Mouse (Mus musculus): ENCODE data around the gene Tspan9.

Gene Tspan9

DNA sequence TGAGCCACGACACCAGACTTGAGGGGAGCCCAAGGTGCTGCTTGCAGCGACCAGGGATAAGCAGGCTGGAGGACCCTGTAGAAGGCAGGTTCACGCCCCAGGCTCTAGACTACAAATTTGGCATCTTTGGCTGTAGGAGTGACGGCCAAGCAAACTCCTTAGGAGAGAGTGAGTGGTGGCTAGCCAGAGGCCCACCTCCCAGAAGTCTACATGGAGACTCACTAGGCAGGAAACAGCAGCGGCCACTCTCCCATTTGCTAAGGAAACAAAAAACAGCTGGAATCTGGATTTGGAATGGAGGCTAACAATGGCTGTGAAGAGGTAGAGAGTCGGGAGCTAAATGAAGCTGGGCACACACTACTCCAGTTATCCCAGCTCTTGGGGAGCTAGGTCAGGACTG, 104.8 kb downstream of the Tspan9 start:
- no peak for DNase-seq (ENCODE audit: low read depth, low spot score)

DNA sequence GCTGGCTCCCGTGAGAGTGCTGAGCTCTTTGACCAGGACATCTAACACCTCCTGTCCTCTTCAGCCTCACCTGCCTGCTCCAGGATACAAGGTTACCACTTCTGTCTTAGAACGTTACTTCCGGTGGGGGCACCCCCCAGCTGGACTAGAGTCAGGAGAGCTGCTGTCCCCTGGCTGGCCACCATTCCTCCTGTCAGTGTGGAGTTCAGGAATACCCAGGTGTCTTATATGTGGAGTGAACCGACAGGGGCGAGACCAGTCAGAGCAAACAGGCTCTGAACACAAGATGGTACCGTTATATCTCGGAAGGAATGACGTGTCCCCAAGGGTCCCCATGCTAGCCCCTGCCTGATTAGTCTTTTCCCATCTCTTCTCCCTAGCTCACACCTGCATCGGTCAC, 106.8 kb downstream of the Tspan9 start:
- DNase-seq (ENCODE audit: low read depth, low spot score): no peak

DNA sequence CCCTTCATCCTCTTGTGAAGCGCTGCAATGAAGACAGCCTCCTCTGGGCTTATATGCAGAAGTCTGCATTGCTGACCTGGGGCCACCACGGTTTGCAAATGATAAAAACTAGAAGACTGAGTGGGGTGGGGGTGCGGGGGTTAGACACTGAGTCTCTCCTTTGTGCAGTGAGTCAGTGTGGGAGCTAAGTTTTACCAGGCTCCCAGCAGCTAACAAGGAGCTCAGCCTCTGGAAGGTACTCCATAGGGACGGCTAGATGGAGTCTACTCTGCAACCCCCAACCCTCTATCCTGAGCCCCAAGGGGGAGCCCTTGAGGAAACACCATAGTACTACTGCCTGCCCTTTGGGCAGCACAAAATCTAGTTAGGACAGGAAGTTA, 107.5 kb downstream of the Tspan9 start:
- peak; percentile 18 for DNase-seq (ENCODE audit: low read depth, low spot score)

DNA sequence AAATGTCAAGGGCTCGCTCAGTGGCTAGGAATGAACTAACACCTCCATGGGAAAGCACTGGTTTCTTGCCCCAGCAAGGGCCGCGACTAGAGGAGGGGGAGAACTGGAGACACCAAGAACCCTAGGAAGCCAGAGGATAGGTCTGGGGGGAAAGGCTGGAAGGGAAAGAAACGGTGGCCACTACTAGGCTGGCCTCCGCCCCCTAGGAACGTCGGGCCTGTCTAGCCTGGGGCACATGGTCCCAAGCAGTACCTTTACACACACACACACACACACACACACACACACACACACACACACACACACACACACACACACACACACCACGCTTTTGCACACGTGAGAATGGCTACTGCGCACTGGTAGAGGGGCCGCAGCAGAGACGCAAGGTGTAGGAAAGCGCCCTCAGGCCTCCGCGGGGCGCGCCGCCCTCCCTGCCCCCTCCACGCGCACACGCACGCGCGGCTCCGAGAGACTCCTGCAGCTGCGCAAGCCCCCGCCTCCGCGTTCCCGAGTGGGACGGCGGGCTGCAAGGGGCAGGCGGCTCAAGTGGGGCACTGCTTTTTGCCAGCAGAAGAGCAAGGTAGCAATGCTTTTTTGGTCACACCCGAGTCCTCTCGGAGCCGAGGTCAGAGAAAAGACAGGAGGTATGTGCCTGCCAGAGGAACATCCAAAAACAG, 108.0 kb downstream of the Tspan9 start:
- no peak for DNase-seq (ENCODE audit: low read depth, low spot score)

DNA sequence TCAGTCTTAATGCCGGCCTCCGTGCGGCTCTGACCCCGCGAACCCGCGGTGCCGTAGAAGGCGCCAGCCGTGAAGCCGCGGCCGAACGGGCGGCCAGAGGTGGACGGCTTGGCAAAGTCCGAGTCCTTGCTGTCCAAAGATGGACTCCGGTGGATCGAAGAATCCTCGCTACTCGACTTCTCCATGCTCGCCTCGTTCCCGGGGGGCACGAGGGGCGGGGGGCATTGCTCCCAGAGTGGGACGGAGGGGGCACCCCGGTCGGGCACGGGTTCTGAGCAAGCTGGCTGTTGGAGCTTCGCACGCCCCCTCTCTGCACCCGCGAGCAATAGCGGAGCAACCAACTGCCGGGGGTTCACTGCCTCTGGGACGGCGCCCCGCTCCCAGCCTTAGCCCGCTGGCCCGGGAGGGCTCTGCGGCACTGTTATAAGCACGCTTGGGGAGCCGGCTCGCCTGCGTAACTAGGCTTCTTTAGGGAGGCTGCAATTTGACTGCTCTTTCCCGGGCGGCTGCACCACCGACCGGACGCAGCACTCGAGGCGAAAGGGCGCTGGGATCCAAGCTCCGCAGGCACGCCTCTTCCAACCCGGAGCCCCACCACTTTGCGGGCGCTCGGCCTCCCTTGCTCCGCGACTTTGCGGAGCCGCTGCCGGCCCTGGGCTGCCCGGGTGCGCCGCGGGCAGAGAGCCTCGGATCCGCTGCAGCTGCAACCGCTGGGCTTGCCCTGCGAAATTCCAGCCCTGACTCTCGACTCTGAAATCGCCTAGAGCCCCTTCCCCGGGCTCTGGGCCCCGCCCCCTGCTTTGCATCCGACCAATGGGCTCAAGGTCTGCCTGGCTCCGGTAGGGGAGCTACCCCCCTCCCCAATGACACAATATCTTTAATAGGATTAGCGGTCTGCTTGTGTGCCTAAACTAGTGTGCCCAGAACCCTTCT, 108.8 kb downstream of the Tspan9 start:
- peak; percentile 84 for DNase-seq (ENCODE audit: low read depth, low spot score)

DNA sequence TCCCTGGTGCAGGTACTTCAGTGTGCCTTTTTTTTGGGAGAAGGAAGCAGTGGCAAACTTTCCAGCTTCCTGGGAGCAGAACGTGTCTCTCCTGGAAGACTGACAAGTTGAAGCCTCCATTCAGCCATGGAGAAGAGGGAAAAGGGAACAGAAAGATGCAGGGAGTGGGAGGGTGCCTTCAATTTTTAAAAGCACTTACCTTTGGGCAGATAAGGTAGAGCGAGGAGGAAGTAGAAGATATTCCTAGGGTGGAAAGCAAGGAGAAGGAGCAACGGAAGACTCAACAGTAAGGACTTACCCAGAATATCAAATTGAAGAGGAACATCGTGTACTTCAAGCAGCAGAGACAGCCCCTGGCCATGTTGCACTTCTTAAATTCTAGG, 109.5 kb downstream of the Tspan9 start:
- DNase-seq (ENCODE audit: low read depth, low spot score): no peak

DNA sequence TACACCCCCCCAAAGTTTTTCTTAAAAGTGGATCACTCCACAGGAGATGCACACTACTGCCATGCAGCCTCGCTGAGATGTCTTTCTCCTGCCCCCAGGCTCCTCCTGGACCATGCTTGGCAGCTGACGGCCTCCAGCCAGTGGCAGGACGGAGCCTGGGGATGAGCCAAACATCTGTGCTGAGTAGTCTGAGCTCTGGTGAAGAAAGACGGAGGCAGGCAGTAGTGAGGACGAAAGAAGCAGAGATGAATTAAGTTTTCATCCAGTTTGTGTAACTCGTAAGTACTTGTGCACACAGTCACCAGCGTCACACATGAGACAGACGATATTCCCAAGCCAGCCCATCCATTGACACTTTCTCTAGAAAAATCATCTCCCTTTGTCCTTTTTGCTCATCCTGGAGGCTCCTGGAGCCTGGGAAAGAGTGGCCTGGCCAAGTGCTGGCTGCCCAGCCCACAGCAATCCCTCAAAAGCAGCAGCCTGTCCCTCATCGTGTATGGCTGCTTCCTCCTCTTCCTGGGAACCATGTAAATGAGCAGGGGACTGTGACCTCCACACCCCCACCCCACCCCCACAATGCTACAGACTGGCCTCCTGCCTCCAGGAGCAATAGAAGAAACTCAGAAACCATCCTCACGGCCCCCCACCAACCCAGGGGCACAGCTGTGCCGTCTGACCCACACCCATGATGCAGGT, 110.1 kb downstream of the Tspan9 start:
- DNase-seq (ENCODE audit: low read depth, low spot score): no peak

DNA sequence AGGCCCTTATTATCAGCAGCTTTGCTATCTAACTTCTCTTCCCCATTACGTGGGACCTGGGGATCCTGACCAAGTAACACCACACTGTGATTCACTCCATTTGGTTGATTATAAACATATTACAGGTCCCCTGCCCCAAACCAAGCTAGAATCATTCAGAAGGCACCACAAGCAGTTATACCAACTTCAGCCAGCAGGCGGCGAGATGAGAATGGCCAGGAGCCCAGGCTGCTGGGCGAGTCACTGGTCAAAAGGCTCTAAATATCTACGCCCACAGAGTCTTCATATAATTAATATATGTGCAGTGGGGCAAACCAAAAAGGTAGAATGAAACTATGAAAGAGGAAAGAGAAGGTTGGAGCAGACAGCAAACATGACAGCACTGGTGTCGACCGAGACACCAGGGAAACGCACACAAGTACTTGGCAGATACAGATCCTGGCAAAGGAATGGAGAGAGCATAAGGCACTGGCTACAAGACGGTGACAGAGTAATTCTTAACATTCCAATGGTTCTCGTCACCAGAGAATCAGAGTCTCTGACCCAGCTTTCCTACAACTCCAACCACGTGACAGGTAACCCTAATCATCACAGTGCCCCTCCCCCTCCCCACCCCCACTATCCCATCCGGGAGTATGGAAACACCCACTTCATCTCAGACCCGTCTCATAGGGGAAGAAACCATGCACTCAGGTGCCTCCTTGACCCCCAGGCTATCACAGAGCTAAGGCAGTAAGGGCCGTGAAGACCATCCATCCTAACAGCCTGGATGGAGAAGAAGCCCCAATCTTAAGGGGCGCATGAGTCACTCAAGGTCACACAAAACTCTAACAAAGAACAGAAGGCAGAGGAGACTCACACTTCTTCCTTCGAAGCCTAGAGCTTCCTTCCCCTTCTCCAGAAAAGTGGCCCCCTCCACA, 110.9 kb downstream of the Tspan9 start:
- peak; percentile 66 for DNase-seq (ENCODE audit: low read depth, low spot score)

DNA sequence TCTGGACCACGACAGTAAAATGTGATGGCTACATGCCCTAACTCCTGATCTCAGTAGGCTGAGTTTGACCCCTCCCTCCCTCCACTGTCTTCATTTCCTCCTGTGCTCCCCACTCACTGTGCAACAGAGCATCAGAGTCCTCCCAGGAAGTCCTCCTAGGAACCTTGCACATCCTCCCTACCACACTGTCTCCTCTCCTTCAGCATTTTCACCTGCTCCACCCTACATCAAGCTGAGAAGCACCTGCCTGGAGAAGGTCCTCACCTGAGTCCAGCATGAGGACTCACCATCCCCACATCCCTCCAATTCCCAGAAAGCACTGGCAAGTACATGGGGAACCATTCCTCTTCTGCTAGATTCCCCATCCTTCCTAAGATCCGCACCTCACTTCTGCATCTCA, 111.8 kb downstream of the Tspan9 start:
- no peak for DNase-seq (ENCODE audit: low read depth, low spot score)

DNA sequence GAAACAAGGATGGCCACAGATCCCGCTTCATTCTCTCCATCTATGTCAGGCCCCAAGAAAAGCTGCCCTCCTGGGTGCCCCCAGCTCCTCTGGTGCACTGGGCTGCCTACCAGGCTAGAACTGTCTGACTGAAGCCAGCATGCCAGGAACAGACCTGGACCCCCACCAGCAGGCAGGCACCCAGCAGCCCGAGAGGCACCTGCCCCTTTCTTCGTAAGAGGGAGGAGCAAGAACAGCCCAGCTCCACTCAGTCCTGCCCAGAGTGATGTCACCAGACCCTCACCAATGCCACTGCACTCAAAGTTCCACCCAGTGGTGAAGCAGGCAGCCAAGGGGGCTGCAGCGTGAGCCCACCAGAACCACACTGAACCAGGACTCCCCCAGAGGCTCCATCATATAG, 112.3 kb downstream of the Tspan9 start:
- no peak for DNase-seq (ENCODE audit: low read depth, low spot score)

DNA sequence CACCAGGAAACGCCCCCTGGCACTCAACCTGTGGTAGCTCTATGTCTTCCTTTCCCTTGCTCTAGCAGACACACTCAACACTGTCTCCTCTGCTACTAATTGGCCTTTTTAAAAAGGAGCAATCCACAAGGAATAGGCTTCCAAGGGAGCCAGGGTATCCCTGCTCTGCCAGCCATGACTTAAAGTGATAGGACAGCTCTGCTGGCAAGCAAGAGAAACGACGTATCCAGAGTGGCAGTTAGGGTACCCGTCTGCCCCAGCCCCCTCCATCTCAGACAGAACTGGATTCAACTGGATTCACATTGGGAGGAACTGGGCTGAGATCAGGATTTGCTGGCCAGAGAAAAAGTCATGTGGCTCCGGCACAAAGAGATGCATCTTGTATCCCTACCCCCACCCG, 112.9 kb downstream of the Tspan9 start:
- no peak for DNase-seq (ENCODE audit: low read depth, low spot score)

DNA sequence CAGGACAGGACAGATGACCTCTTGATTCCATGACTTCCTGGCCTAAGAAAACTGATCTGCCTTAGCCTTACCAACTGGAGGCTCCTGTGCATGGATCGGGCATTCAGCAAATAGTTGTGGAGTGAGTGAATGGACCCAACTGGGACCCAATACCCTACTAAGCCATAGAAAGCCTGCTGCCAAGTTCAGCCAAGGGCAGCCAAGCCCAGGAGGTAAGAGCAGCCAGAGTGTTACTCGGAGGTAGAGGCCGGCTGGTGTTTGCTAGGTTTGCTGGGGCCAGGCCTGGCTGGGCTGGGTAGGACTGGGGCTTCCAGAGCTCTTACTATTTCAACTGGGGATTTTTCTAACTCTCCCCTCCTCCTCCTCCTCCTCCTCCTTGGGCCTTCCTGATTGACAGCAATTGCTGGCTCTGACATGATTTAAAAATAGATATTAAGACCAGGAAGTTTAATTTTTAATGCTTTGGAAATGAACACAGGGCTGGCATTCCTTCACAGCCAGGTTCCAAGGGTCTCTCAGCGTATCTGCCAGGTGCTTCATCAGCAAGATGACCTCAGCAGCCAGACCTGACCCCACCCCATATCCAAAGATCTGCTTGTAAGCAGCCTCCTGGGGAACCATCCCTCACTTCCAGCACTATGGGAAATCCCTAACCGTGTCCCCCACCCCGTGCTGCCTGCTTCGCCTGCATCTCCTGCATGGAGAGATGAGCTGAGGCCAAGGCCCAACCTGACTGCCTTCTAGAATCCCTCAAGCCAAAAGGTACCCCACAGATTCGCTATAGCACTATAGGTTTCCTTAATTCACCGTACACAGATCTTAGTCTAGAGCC, 113.7 kb downstream of the Tspan9 start:
- DNase-seq (ENCODE audit: low read depth, low spot score): no peak

DNA sequence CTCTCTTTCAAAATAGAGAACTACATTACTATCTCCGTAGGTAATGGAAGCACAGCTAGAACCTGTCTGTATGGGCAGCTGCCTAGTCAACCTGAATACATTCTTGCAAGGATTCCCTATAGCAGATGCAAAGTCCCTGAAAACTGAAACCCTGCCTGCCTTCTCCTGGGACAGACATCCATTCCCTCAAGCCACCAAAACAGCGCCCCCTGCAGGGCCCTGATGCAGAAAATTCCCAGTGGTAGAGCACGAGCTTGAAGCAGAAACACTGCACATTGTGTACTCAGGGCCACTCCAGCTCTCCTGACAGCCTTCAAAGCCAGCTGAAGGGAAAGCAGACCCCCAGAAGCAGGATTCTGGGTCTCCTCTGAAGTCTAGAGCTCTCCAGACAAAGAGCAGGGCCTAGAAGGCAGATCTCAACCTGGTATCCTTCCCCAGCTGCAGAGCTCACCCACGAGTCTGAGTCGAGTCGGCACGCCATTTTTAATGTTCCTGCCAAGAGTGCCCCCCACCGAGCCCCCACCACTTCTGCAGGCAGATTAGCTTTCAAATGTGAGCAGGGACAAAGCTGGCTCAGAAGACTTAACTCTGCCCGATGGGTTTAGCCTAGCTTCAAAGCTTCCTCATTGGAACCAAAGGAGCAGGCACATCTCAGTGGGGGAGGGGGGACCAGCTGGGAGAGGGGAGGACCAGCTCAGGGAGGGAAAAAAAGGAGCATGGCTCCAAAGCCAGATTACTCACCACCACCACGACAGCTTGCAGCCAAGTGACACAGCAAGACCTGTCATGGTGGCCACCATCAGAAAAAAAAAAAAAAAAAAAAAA, 115.1 kb downstream of the Tspan9 start:
- peak; percentile 47 for DNase-seq (ENCODE audit: low read depth, low spot score)

DNA sequence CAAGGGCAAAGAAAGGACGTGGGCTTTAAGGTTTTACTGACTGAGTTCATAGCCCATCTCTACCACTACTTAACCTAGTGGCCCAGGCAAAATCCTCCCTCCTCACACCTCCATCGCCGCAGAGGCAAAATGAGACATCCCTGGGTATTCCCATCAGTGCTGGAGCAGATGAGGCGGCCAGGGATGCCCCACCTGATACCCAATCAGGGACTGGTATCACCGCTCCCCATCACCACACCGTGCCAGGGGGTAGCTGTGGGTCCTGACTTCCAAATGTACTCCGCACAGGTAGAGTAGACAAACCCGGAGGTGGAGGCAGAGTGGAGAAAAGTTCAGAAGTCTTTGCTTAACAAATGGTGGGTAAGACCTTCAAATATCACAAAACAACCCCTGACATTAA, 117.4 kb downstream of the Tspan9 start:
- no peak for DNase-seq (ENCODE audit: low read depth, low spot score)

DNA sequence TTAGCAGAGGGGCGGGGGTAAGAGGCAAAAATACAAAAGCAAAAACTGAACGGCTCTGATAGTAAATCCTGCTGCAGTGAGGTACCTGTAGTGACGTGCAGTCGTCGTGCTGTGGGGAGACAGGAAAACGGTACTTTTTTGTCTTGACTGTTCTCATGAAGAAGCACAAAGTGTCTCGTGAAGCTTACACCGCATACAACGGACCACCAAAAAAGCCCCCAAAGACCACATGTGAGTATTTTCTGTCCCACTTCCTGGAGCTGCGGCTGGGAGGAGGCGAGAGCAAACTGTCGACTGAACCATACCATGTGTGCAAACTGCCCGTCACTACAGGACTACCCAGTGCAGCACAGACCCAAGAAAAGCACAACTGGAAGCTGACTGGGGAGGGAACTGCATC, 117.8 kb downstream of the Tspan9 start:
- DNase-seq (ENCODE audit: low read depth, low spot score): no peak

DNA sequence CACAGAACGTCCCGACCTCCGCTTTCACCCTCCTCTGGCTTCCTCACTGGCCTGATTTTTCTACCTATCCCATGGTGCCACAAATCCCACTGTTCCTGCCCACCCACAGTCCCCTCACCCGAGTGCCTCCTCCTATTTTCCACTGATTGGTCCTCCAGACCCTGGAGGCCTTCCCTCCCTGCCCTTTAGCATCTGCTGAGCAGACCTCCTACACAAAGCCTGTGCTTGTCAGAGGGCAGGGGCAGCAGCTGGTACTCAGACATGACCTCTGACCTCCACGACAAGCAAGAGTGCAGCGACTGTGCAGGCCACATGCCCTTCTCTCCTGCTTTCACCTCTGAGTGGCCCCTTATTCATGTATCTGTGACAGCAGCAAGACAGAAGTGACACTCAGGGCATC, 121.2 kb downstream of the Tspan9 start:
- no peak for DNase-seq (ENCODE audit: low read depth, low spot score)

DNA sequence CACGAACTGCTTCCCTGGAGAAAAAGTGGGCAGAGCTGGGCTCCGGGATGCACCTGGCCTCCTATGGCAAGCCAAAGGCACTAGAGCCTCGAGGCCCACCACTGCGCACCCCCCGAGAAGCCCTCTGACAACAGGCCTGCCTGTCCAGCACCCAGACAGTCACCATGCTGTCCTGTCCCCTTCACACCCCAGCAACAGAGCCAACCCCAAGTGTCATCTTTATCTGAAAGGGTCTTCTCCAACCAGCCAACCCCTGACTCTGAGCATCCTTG, 121.5 kb downstream of the Tspan9 start:
- DNase-seq (ENCODE audit: low read depth, low spot score): no peak

DNA sequence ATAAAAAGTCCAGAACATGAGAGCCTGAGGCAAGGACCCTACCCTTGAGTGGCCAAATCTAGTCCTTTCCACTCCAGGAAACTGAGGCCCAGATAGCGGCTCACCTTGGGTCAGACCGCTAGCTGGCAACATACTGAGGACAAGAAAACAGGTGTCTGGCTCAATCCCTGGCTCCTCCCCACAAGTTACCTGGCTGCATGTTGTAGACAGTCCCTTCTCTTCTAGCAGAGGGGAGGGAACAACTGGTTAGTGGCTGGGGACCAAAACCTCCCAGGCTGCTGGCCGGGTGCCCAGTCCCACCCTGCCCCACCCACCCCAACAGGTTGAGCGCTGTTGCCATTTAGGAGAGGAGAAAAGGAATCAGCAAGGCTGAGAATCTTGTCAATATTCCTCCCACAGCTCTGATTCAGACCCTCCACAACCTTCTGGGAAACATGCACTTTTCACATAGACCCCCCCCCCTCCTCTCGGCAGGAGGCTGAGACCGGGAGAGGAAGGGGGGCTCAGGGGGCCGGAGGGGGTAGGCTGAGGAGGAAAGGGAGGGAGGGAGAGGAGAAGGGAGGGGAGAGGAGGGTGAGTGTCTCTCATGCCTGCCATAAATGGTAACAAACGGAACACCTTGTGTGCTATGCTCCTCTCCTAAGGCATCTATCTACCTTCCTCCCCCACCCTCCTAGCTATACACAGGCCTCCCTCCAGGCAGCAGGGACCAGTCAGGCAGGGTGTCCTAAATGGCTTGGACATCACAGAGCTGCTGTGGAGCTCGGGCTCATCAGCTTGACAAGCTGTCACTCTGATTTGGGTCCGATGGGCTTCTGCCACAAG, 122.1 kb downstream of the Tspan9 start:
- DNase-seq (ENCODE audit: low read depth, low spot score): no peak

DNA sequence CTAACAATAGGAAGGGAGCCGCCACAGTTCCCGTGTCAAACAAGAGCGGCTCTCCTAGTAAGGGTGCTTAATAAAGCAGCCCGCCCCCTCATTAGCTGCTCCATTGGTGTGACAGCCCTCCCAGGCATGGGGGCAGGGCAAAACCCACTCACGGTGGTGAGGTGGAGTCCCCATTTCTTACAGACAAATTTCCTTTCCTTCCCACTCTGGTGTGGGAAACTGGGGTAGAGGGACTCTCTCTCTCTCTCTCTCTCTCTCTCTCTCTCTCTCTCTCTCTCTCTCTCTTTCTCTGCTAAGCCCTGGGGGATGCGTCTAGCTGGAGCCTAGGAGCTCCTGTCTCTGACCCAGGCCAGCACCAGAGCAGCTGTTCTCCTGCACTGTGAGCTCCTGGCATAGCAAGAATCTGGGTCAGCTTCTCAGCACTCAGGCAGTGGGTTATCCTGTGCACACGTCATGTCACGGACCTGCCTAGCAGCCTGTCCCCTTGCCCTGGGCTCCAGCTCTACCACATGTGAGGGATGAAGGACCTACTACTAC, 122.8 kb downstream of the Tspan9 start:
- DNase-seq (ENCODE audit: low read depth, low spot score): no peak
